Mouse (Mus musculus): ENCODE measurements around the gene Agt. TPM values are rescaled to one million over a fixed set of nuclear protein-coding genes. Genes with fewer than 3 reads are reported as not detected.

Agt gene
- polyA plus RNA-seq, 1 experiment from 2014 or later: not detected

DNA sequence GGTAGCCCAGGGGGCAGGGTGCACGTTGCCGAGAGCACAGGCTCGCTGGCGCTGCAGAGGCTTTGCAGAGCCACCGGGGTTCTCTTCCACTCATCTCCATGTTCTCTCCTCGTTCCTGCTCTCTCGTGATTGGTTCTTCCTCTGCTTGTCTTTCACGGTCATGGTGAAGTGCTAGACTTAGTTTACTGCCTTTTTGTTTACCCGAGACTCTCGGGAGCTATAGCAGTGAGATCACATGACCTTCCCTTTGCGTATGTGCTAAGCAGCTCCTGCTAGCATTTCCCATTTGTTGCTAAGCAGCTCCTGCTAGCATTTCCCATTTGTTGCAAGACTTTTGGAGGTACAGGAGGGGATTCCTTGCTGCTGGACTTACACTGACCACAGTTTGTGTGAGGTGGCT, 22.2 kb downstream of the Agt start:
- no peaks in the 10 kb centered on the region for H3K9me3 ChIP-seq (replicated peaks)
- 89% methylated on average over 11 of the region's 11 CpGs for WGBS
- no peak for ATAC-seq
- no peak overlapping the region for H3K27ac ChIP-seq
- no peak overlapping the region for H3K9ac ChIP-seq
- H3K4me3 ChIP-seq: no peak overlapping the region
- no peak overlapping the region for H3K4me2 ChIP-seq
- H3K27me3 ChIP-seq: no peaks in the 10 kb centered on the region
- peaks cover 97% of the 10 kb centered on the region for H3K36me3 ChIP-seq (ENCODE audit: poor library complexity, severe bottlenecking)
- H3K4me1 ChIP-seq: no peaks in the 10 kb centered on the region

DNA sequence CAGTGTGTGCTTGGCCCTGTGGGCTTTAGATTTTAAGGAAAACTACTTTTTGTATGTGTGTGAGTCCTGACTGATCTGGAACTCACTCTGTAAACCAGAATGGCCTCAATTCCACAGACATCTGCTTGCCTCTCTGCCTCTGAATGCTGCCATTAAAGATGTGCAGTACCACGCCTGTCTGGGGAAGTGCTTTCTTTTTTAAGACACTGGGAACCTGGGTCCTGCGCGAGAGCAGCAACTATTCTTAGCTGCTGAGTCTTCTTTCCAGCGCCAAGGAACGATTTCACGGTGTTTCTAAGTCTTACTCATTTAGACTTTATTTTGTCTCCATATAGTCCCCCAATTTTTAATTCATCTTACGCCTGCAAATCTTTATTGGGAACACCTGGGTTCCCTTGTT, 22.7 kb downstream of the Agt start:
- no peak overlapping the region for H3K27ac ChIP-seq
- H3K27me3 ChIP-seq: no peaks in the 10 kb centered on the region
- no peak overlapping the region for H3K4me3 ChIP-seq
- WGBS: 96% methylated on average over 7 of the region's 7 CpGs
- no peaks in the 10 kb centered on the region for H3K9me3 ChIP-seq (replicated peaks)
- no peak for ATAC-seq
- no peak overlapping the region for H3K4me2 ChIP-seq
- no peak overlapping the region for H3K9ac ChIP-seq
- peaks cover 97% of the 10 kb centered on the region for H3K36me3 ChIP-seq (ENCODE audit: poor library complexity, severe bottlenecking)
- H3K4me1 ChIP-seq: no peaks in the 10 kb centered on the region

DNA sequence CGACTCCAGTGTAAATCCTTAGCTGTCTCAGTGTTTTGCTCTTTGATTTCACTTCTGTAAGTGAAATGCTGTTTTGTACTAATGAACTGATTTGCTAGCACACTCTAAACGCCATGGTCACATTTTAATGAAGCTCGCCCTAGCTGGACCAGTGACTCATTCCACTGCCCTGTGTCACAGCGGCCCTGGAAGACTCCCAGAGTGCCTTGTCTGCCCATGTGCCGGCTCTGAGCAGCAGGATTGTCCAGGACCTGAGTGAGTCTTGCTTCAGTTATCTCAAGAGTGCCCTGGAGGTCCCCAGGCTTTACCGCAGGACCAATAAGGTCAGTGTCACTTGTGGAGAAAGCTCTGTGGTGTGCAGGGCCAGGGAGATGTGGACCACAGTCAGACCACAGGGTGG, 23.1 kb downstream of the Agt start:
- Histone ChIP-seq H3K27me3 (no peaks in the 10 kb centered on the region), H3K9ac (no peak overlapping the region), H3K27ac (no peak overlapping the region), H3K36me3 (ENCODE audit: poor library complexity, severe bottlenecking) (peaks cover 97% of the 10 kb centered on the region), H3K4me1 (no peaks in the 10 kb centered on the region), H3K4me2 (no peak overlapping the region), H3K9me3 (replicated peaks) (no peaks in the 10 kb centered on the region), H3K4me3 (no peak overlapping the region)
- 93% methylated on average over 6 of the region's 6 CpGs for WGBS
- no peak for ATAC-seq

- Histone ChIP-seq H3K4me1 (no peaks in the 10 kb centered on the region), H3K27ac (no peak overlapping the region)
- ATAC-seq: no peak
These were observed 26.2 kb downstream of the Agt start for GRCm38 (mm10) chr8:124543272-124543671.

GRCm38 (mm10) chr8:124542001-124542400, 27.5 kb downstream of the Agt start:
- H3K27me3 ChIP-seq: no peaks in the 10 kb centered on the region
- no peaks in the 10 kb centered on the region for H3K9me3 ChIP-seq (replicated peaks)
- H3K36me3 ChIP-seq (ENCODE audit: poor library complexity, severe bottlenecking): peaks cover 97% of the 10 kb centered on the region
- WGBS: 92% methylated on average over 4 of the region's 4 CpGs
- no peaks in the 10 kb centered on the region for H3K4me1 ChIP-seq
- no peak for ATAC-seq
- no peak overlapping the region for H3K4me2 ChIP-seq
- no peak overlapping the region for H3K9ac ChIP-seq
- H3K27ac ChIP-seq: no peak overlapping the region
- no peak overlapping the region for H3K4me3 ChIP-seq

More at GRCm38 (mm10) chr8:124543272-124543671, 26.2 kb downstream of the Agt start:
- Histone ChIP-seq H3K9ac (no peak overlapping the region), H3K36me3 (ENCODE audit: poor library complexity, severe bottlenecking) (peaks cover 100% of the 10 kb centered on the region), H3K27me3 (no peaks in the 10 kb centered on the region), H3K9me3 (replicated peaks) (no peaks in the 10 kb centered on the region), H3K4me2 (no peak overlapping the region), H3K4me3 (no peak overlapping the region)
- 92% methylated on average over 5 of the region's 5 CpGs for WGBS

- Histone ChIP-seq H3K4me1 (no peaks in the 10 kb centered on the region), H3K4me3 (no peak overlapping the region), H3K9ac (no peak overlapping the region), H3K4me2 (no peak overlapping the region), H3K9me3 (replicated peaks) (no peaks in the 10 kb centered on the region), H3K27ac (no peak overlapping the region), H3K36me3 (ENCODE audit: poor library complexity, severe bottlenecking) (peaks cover 92% of the 10 kb centered on the region), H3K27me3 (no peaks in the 10 kb centered on the region)
- WGBS: 97% methylated on average over 12 of the region's 12 CpGs
- ATAC-seq: no peak
These were observed 28.6 kb downstream of the Agt start for GRCm38 (mm10) chr8:124540906-124541305.

DNA sequence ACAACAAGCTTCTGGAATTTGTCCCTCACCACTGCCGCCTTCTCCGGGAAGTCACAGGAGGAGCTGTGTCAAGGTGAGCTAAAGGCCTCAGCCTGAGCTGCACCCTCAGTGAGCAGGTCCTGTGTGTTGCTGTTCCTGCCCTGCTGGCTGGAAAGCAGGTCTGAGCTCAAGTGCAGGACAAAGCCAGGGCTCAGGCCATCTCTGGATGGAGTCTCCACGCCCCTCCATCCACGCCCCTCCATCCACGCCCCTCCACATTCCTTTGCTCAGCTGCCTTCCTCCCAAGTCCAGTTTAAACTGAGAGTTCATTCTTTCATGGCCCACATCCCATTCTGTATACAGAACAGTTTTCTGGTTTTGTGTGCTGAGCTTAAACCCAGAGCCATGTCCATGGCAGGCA, 34.1 kb downstream of the Agt start:
- WGBS: 86% methylated on average over 5 of the region's 5 CpGs
- no peak overlapping the region for H3K9ac ChIP-seq
- no peaks in the 10 kb centered on the region for H3K4me1 ChIP-seq
- H3K27ac ChIP-seq: no peak overlapping the region
- H3K9me3 ChIP-seq (replicated peaks): no peaks in the 10 kb centered on the region
- H3K27me3 ChIP-seq: no peaks in the 10 kb centered on the region
- no peak for ATAC-seq
- H3K4me2 ChIP-seq: no peak overlapping the region
- H3K4me3 ChIP-seq: no peak overlapping the region
- H3K36me3 ChIP-seq (ENCODE audit: poor library complexity, severe bottlenecking): peaks cover 92% of the 10 kb centered on the region

- H3K4me2 ChIP-seq: no peak overlapping the region
- no peak for ATAC-seq
- no peak overlapping the region for H3K4me3 ChIP-seq
- no peaks in the 10 kb centered on the region for H3K9me3 ChIP-seq (replicated peaks)
- peaks cover 88% of the 10 kb centered on the region for H3K36me3 ChIP-seq (ENCODE audit: poor library complexity, severe bottlenecking)
- H3K27me3 ChIP-seq: no peaks in the 10 kb centered on the region
- no peak overlapping the region for H3K9ac ChIP-seq
- WGBS: 92% methylated on average over 3 of the region's 3 CpGs
- no peaks in the 10 kb centered on the region for H3K4me1 ChIP-seq
- H3K27ac ChIP-seq: no peak overlapping the region
These were observed 36.9 kb downstream of the Agt start for GRCm38 (mm10) chr8:124532626-124533025.

GRCm38 (mm10) chr8:124530996-124531395, 38.5 kb downstream of the Agt start:
- no peaks in the 10 kb centered on the region for H3K27me3 ChIP-seq
- 92% methylated on average over 4 of the region's 4 CpGs for WGBS
- no peak overlapping the region for H3K27ac ChIP-seq
- H3K4me3 ChIP-seq: no peak overlapping the region
- no peak overlapping the region for H3K4me2 ChIP-seq
- H3K4me1 ChIP-seq: no peaks in the 10 kb centered on the region
- ATAC-seq: no peak
- H3K9me3 ChIP-seq (replicated peaks): no peaks in the 10 kb centered on the region
- H3K9ac ChIP-seq: no peak overlapping the region
- peaks cover 96% of the 10 kb centered on the region for H3K36me3 ChIP-seq (ENCODE audit: poor library complexity, severe bottlenecking)

GRCm38 (mm10) chr8:124530556-124530955, 39.0 kb downstream of the Agt start:
- Histone ChIP-seq H3K9me3 (replicated peaks) (no peaks in the 10 kb centered on the region), H3K36me3 (ENCODE audit: poor library complexity, severe bottlenecking) (peaks cover 96% of the 10 kb centered on the region), H3K4me1 (no peaks in the 10 kb centered on the region), H3K4me3 (no peak overlapping the region), H3K9ac (no peak overlapping the region), H3K27ac (no peak overlapping the region), H3K27me3 (no peaks in the 10 kb centered on the region), H3K4me2 (no peak overlapping the region)
- no peak for ATAC-seq
- 95% methylated on average over 7 of the region's 7 CpGs for WGBS

DNA sequence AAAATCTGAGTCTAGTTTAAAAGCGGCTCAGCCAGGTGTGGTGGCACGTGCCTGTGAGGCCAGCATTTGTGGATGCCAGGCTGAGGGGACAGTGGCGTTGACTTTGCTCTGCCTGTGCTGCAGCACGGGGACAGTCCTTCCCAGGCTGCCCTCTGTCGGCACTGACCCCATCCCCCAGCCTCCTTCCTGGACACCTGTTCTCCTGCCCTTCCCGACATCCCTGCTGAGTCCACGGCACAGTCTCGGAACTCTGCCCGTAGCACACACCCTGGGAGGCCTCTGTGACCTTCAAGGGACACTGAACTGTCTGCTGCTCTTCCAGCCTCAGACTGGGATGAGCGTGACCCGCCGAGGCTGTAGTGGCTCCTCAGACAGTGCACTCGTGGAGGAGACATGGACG, 39.4 kb downstream of the Agt start:
- WGBS: 91% methylated on average over 14 of the region's 14 CpGs
- no peaks in the 10 kb centered on the region for H3K4me1 ChIP-seq
- no peak for ATAC-seq
- no peak overlapping the region for H3K9ac ChIP-seq
- no peak overlapping the region for H3K4me2 ChIP-seq
- peaks cover 94% of the 10 kb centered on the region for H3K36me3 ChIP-seq (ENCODE audit: poor library complexity, severe bottlenecking)
- no peaks in the 10 kb centered on the region for H3K9me3 ChIP-seq (replicated peaks)
- H3K27ac ChIP-seq: no peak overlapping the region
- no peaks in the 10 kb centered on the region for H3K27me3 ChIP-seq
- no peak overlapping the region for H3K4me3 ChIP-seq

DNA sequence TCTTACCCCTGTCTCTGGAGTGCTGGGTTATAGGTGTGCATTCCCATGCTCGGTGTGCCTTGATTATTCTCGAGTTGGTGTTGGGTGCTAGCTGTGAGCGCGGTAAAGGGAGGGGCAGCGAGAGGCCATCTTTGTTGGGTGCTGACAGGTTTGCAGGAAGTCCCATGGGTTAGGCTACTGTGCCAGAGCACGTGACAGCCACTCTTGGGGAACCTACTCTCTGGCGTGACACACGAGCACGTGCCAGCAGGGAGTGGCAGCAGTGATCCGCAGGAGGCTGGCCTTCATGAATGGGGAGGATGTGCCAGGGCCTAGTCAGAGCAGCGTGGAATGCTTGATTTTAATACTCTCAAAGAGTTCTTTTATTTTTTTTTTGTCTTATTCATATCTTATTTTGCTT, 43.2 kb downstream of the Agt start:
- 94% methylated on average over 11 of the region's 11 CpGs for WGBS
- Histone ChIP-seq H3K27ac (no peak overlapping the region), H3K4me1 (peaks cover 14% of the 10 kb centered on the region), H3K36me3 (ENCODE audit: poor library complexity, severe bottlenecking) (peaks cover 62% of the 10 kb centered on the region), H3K4me2 (no peak overlapping the region), H3K4me3 (no peak overlapping the region), H3K9me3 (replicated peaks) (no peaks in the 10 kb centered on the region), H3K9ac (no peak overlapping the region), H3K27me3 (no peaks in the 10 kb centered on the region)
- no peak for ATAC-seq

- peak overlapping the region; percentile 83 for H3K4me3 ChIP-seq
- H3K4me2 ChIP-seq: peak overlapping the region; percentile 91
- H3K27ac ChIP-seq: no peak overlapping the region
- 95% methylated on average over 6 of the region's 6 CpGs for WGBS
- H3K4me1 ChIP-seq: peaks cover 15% of the 10 kb centered on the region
- H3K27me3 ChIP-seq: 0 out of 2 replicates have a peak, but pooled peaks cover 10% of the 10 kb centered on the region
- H3K9me3 ChIP-seq (replicated peaks): no peaks in the 10 kb centered on the region
- no peak for ATAC-seq
- peak overlapping the region; percentile 89; the same call in 1 of the 2 replicates for H3K9ac ChIP-seq
- H3K36me3 ChIP-seq (ENCODE audit: poor library complexity, severe bottlenecking): peaks cover 23% of the 10 kb centered on the region
These were observed 47.6 kb downstream of the Agt start for GRCm38 (mm10) chr8:124521946-124522345.

Data from forebrain, embryonic 13.5 days (tissue).